Mouse (Mus musculus) C2C12 (cell line): ENCODE results near the gene Matn1.

Experiments
- CTCF ChIP-seq: IDR thresholded peaks from one replicate; pipeline ENCODE4 v1.5.1; 2011; ENCODE audit not compliant: control insufficient read depth, insufficient read depth, insufficient read length
- USF1 ChIP-seq: IDR thresholded peaks from one replicate; pipeline ENCODE4 v1.6.1; 2011; ENCODE audit warnings: low read depth, mild to moderate bottlenecking, control low read depth, moderate library complexity

DNA sequence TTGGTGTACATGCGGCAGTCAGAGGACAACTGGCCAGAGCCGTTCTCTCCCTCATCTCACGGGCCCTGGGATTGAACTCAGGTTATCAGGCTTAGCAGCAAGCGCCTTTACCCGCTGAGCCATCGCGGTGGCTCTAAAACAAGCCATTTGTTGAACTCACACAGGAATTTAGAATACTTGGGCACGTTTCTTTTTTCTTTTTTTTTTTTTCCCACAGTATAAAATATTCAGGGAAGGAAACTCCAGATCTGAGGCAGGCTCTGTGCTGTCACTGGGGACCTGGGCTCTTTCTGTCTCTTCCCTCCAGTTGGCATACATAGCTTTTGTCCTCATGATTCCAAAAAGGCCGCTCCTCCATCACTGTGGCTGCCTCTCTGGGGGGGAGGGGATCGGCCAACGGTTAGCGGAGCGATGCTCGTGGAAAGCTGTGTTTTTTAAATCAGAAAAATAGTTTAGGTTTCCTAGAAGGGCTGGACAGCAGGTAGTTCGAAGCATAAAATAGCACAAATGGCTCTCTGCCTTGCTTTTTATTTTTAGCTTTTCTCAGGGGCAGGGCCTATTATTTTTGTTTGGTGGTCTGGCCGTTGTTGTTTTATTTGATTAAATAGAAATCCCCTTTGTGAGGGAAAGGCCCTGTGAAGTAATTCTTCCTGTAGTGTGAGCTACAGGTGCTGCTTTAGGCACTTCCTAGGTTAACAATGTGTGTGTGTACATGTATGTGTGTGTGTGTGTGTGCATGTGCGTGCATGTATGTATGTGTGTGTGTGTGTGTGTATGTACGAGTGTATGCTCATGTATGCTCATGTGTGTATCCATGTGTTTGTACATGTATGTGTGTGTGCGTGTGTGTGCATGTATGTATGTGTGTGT lies 36.8 kb upstream of the Matn1 start:
- no peak for TF ChIP-seq CTCF
- no peak for TF ChIP-seq USF1
